Mouse (Mus musculus) adrenal gland, adult 2 months (tissue): ENCODE results near the gene Trpc4. TPM values are rescaled to one million over a fixed set of nuclear protein-coding genes. Genes with fewer than 3 reads are reported as not detected.

ENCODE experiments used
- DNase-seq: peaks from one replicate; pipeline ENCODE4 v3.0.0; 2021
- long read RNA-seq: library from polyadenylated mRNA; stranded (forward); transcript quantifications from one replicate; pipeline ENCODE4 v2.0.0, GENCODE M21; 2021
- polyA plus RNA-seq: library from polyadenylated mRNA; depleted of rRNA; stranded (reverse); fragments of >200 nt; gene quantifications from 2 replicates; pipeline ENCODE4 v1.2.3, GENCODE M21; 2012; rRNA removed
- total RNA-seq, 2 experiments: library from RNA; stranded (reverse); gene quantifications; 2 replicates each; pipeline ENCODE4 v1.2.3; 2021

The Trpc4 gene
- under 1 TPM; 0.61 to 0.73 TPM for total RNA-seq
- polyA plus RNA-seq = 0.09 TPM in 1 of 2 replicates, not detected in the other
- long read RNA-seq = 0 reads

- no peak for DNase-seq
Measured at GRCm38 (mm10) chr3:54155639-54156315, at the start of gene Trpc4. Gene Trpc4, plus strand, starts transcription at chr3:54156035.

- no peak for DNase-seq
Measured at GRCm38 (mm10) chr3:54111489-54111888, 44.3 kb upstream of the Trpc4 start.

DNA sequence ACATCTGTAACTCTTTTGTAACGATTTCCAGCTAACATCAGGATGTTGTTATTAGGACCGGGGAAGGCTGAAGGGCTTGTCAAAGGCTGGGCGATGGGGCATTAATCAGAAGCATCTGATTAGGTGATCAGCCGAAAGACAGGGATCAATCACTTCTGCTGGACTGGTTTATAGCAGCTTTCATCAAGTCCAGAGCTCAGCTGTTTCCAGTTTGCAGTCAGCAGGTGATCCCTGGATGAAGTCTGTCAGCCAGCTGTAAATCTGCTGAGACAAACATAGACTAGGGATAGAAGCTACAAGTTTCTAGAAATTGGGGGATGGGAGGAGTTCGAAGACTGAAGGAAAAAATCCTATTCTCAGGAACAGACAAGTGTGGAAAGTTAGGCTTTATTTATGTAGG lies 20.5 kb upstream of the Trpc4 start:
- DNase-seq = no peak

GRCm38 (mm10) chr3:54141376-54141775 lies 14.5 kb upstream of the Trpc4 start:
- DNase-seq = no peak

GRCm38 (mm10) chr3:54154844-54155638 lies 794 bp upstream of the Trpc4 start:
- DNase-seq = no peak

DNA sequence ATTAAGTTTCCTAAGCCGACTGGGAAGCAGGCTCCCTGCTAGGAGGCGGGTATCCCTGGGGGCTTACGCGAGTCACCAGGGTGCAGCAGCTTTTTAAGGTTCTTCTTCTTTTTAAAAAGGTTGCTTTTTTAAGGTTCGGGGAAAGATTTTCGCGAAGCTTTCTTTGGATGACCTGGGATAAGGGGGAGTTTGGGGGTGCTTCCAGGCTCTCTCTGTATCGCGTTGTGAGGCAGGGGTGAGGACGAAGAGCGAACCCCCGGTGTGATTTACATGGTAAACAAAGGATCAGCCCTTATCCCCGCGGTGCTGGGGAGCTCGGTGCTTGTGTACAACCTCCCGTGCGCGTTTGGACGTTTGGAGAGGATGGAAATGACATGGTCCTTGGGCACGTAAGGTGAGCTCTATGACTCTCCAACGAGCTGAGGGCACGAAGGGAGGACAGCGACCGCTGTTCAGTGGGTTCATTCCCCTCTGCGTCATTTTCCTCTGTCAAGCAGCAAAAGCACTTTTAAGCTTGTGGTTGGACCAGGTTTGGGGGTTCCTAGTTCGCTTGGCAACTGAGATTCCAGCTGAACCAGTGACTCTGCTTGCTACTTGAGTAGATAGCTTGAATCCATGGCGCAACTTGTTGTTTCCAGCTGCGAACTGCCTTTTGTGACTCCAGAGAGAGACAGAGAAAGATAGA lies 623 bp downstream of the Trpc4 start:
- DNase-seq = no peak

DNA sequence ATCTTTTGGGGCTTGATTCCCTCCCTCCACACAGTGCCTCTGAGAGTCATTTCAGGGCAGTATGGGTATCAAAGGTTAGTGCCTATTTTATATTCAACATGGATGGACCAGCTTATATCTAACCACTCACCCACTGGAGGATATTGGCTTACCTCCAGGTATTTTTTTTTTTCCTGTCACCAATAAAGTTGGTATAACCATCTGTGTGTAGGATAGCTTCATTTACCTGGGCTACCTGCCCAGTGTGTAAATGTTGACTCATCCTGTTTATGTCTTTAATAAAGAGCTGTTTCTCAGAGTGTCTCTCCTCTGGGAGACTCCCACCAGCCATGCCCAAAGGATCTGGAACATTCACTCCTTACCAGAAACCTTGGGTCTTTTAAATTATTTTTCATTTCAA lies 14.9 kb downstream of the Trpc4 start:
- DNase-seq = no peak

DNA sequence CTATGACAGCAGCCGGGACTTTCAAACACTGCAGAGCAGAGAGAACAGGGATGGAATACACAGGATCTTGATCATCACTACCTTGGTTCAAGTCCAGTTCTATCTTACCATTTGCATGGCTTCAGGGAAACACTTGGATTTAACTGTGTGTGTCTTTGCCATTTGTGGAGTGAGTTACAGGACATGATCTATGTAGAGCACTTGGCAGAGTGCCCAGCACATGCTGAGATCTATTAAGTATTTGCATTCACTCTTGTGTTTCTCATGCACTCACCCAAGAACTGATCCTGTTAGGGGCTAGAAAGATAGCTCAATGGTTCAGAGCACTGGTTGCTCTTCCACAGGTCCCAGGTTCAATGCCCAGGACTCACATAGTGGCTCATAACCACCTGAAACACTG lies 21.5 kb downstream of the Trpc4 start:
- no peak for DNase-seq

DNA sequence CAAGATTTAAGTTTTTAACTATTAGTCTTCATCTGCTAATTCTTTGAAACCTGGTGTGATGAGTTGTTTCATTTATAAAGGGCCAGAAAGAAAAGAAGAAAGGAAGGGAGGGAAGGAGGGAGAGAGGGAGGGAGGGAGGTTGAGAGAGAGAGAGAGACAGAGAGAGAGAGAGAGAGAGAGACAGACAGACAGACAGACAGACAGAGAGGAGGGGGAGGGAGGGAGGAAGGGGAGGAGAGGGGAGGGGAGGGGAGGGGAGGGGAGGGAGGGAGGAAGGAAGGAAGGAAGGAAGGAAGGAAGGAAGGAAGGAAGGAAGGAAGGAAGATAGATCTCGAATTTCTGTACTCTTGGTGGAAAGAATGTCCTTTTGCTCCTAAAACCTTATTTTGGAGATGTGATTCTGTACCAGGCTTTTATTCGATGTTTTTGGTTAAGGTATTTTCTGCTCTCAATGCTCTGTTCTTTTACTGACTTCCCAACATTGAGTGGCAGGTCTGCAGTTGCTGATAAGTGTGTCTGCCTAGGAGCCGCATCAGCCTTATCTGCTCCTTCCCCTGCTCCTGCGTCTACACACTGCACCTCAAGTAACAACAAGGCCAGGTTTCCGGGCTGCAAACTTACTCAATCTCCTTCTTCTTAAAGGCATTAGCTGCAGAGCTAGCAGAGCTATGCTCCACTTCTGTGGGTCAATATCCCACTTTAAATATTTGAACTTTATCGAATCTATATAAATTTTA lies 35.3 kb downstream of the Trpc4 start:
- no peak for DNase-seq

- no peak for DNase-seq
Measured at GRCm38 (mm10) chr3:54201231-54201630, 45.4 kb downstream of the Trpc4 start.

GRCm38 (mm10) chr3:54204386-54204785 lies 48.6 kb downstream of the Trpc4 start:
- no peak for DNase-seq

DNA sequence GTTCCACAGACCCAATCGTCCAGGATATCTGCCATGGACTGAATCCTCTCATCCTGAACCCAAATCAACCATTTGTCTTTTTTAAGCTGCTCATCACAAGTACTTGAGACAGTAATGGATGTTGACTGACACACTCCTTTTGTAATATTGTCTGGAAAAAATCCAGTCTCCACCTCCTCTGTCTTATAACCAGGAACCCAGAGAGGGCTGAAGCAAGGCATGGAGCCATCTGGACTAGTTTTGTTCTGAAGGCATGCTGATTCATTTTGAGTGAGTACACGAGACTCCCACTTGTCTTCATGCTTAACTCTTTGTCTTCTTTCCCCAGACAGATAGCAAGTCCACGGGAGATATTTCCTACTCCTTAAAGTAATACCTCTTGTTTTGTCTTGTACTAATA lies 54.3 kb downstream of the Trpc4 start:
- DNase-seq = no peak

DNA sequence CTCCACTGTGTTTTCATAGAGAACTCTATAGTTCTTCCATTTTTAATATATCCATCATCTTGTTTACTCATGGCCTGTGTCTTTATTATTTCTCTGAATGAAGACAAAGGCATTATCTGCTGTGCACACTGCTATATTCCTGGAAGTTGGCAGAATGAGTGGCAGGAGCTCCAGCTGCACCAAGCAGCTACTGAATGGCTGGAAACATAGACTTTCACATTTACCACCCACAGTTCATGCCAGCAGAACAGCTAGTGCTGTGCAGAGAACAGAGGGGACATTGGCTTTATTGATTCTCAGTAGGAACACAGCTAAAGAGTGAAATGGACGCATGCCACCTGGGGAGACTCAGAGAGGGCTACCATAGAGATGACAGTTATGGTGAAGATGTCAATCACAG lies 55.6 kb downstream of the Trpc4 start:
- DNase-seq = no peak

- DNase-seq = no peak
Measured at GRCm38 (mm10) chr3:54222549-54222948, 66.7 kb downstream of the Trpc4 start.

DNA sequence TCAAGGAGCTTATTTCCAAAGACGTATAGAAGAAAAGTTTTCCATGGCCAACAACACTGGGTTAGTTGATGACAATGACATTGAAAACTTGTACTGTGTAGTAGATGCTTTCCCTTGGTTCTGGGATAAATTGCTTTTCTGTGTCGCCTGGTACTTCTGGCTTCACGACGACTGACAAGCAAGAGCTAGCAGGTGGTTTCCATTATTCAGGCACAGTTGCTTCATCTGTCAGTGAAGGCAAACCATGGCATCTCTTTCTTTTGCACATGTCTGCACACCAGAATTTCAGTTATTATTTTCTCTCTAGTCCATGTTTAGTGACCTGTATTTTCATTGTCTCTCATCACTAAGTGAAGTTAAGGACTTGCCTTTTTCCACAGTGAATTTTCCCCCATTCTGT lies 72.6 kb downstream of the Trpc4 start:
- no peak for DNase-seq

GRCm38 (mm10) chr3:54238891-54239290 lies 83.1 kb downstream of the Trpc4 start:
- DNase-seq = peak; percentile 8

GRCm38 (mm10) chr3:54239426-54239825 lies 83.6 kb downstream of the Trpc4 start:
- DNase-seq = no peak

- no peak for DNase-seq
Measured at GRCm38 (mm10) chr3:54243136-54243535, 87.3 kb downstream of the Trpc4 start.

- DNase-seq = no peak
Measured at GRCm38 (mm10) chr3:54244729-54245465, 89.1 kb downstream of the Trpc4 start.

- no peak for DNase-seq
Measured at GRCm38 (mm10) chr3:54246416-54246815, 90.6 kb downstream of the Trpc4 start.

- DNase-seq = no peak
Measured at GRCm38 (mm10) chr3:54249311-54249710, 93.5 kb downstream of the Trpc4 start.

GRCm38 (mm10) chr3:54266943-54267342 lies 111.1 kb downstream of the Trpc4 start:
- no peak for DNase-seq
